Mouse (Mus musculus) limb, embryonic 14.5 days (tissue): ENCODE data around the gene Traf7. TPM values are rescaled to one million over a fixed set of nuclear protein-coding genes. Genes with fewer than 3 reads are reported as not detected.

Experiments
- ATAC-seq: fragments of 200-750 bp; cut with Nextera tagmentation; 2 replicates; pipeline ENCODE4 v1.8.0; 2017; ENCODE audit warnings: low read depth, moderate number of reproducible peaks, moderate TSS enrichment; ENCODE audit not compliant: low FRiP score
- DNase-seq: peaks from one replicate; pipeline ENCODE4 v3.0.0-alpha.2; 2015; ENCODE audit warnings: low spot score
- H3K27ac ChIP-seq: fragments of 300-500 bp; sonication (generic); replicated peaks from 2 replicates; pipeline ENCODE4 v1.5.1; 2014; ENCODE audit warnings: low read depth, mild to moderate bottlenecking, low read length, moderate library complexity, mixed read lengths
- H3K27me3 ChIP-seq: fragments of 300-500 bp; sonication (generic); 2 replicates; pipeline ENCODE4 v1.6.1; 2014; ENCODE audit warnings: low read length, mixed read lengths; ENCODE audit not compliant: control insufficient read depth, insufficient read depth
- H3K36me3 ChIP-seq: fragments of 300-500 bp; sonication (generic); 2 replicates; pipeline ENCODE4 v1.6.1; 2014; ENCODE audit warnings: mild to moderate bottlenecking, low read length, moderate library complexity, mixed read lengths; ENCODE audit not compliant: control insufficient read depth, insufficient read depth
- H3K4me1 ChIP-seq: fragments of 300-500 bp; sonication (generic); 2 replicates; pipeline ENCODE4 v1.6.1; 2014; ENCODE audit warnings: antibody characterized with exemption, low read length, mixed read lengths; ENCODE audit not compliant: control insufficient read depth, insufficient read depth
- H3K4me2 ChIP-seq: fragments of 300-500 bp; sonication (generic); replicated peaks from 2 replicates; pipeline ENCODE4 v1.6.1; 2014; ENCODE audit warnings: low read depth, mild to moderate bottlenecking, low read length, moderate library complexity; ENCODE audit not compliant: severe bottlenecking
- H3K4me3 ChIP-seq: fragments of 300-500 bp; sonication (generic); replicated peaks from 2 replicates; pipeline ENCODE4 v1.5.1; 2014; ENCODE audit warnings: low read length
- H3K9ac ChIP-seq: fragments of 300-500 bp; sonication (generic); 2 replicates; pipeline ENCODE4 v1.6.1; 2014; ENCODE audit warnings: mild to moderate bottlenecking, low read depth, low read length, moderate library complexity; ENCODE audit not compliant: severe bottlenecking
- H3K9me3 ChIP-seq: fragments of 300-500 bp; sonication (generic); 2 replicates; pipeline ENCODE4 v1.6.1; 2016; ENCODE audit warnings: low read length; ENCODE audit not compliant: control insufficient read depth
- POLR2A ChIP-seq: fragments of 200-500 bp; IDR thresholded peaks from 2 replicates; pipeline ENCODE4 v1.8.0; 2012; ENCODE audit warnings: inconsistent platforms, mild to moderate bottlenecking, moderate library complexity, borderline replicate concordance; ENCODE audit not compliant: insufficient read depth, insufficient read length; ENCODE audit errors: extremely low read depth
- WGBS: fragments of 180-500 bp; shearing (Covaris S2); extraction: QIAGEN DNeasy Blood & Tissue Kit; methylation state at CpG from one replicate; pipeline ENCODE4 v1.1.7; 2014; 5-methylcytosine and 5-hydroxymethylcytosine counted together
- polyA plus RNA-seq, 2 experiments: library from polyadenylated mRNA; depleted of rRNA in 1 of 2; stranded (reverse) in 1 of 2; unstranded in 1 of 2; fragments of >200 nt; fragmentation: Nextera tagmentation in 1 of 2; extraction: Ambion mirVana in 1 of 2; gene quantifications; 2 replicates each; pipeline versions ENCODE4 v1.2.1 to v1.2.3; 2012 to 2014

Traf7 gene
- polyA plus RNA-seq, 2 experiments, result 81.3 to 308 TPM

DNA sequence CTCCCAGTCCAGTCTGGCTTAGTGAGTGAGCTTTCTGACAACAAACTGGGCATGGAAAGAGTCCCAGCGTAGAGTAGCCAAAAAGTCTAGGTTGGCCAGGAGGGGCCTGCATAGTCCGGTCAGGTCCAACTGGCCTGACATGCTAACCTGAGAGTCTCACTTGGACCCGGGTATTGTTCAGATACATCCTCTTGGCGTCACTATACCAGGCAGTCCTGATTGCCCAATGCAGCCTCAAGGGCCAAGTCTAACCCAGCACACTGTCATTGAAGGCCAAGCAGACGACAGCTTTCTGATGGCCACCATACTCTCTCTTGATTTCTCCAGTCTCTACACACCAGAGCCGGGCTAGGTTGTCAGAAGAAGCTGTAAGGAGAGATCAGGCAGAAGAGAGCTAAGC, 52.2 kb downstream of the Traf7 start:
- Histone ChIP-seq H3K4me3 (no peak overlapping the region), H3K9me3 (no peaks in the 10 kb centered on the region), H3K36me3 (peaks cover 42% of the 10 kb centered on the region), H3K9ac (no peak overlapping the region), H3K4me1 (peaks cover 26% of the 10 kb centered on the region), H3K4me2 (no peak overlapping the region), H3K27me3 (no peaks in the 10 kb centered on the region), H3K27ac (no peak overlapping the region)
- WGBS, result 89% methylated on average over 6 of the region's 6 CpGs
- ATAC-seq, result no peak
- no peak for DNase-seq
- no peak for TF ChIP-seq POLR2A

DNA sequence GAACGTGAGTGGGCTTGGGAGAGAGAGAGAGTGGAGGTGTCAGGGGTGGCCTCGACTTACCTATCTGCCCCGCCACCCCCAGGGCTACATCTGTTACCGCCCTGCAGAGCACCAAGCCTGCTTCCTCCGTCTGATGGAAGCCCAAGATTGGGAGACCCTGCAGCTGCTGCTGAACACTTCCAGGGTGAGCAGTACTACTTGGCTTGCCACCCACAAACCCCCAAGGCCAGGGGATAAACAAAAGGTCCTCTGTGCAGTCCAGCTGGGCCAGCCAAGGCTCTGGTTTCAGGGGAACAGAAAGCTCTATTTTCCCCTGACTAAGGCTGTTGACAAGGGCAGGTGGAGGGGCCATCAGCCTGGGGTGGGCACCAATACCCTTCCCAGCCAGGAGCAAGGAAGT, 53.2 kb downstream of the Traf7 start:
- Histone ChIP-seq H3K27ac (no peak overlapping the region; the same call in 1 of the 2 replicates), H3K36me3 (peaks cover 42% of the 10 kb centered on the region), H3K4me2 (no peak overlapping the region), H3K27me3 (no peaks in the 10 kb centered on the region), H3K4me3 (no peak overlapping the region), H3K9me3 (no peaks in the 10 kb centered on the region), H3K9ac (no peak overlapping the region), H3K4me1 (peaks cover 26% of the 10 kb centered on the region)
- no peak for DNase-seq
- 90% methylated on average over 5 of the region's 5 CpGs for WGBS
- no peak for TF ChIP-seq POLR2A
- no peak for ATAC-seq

DNA sequence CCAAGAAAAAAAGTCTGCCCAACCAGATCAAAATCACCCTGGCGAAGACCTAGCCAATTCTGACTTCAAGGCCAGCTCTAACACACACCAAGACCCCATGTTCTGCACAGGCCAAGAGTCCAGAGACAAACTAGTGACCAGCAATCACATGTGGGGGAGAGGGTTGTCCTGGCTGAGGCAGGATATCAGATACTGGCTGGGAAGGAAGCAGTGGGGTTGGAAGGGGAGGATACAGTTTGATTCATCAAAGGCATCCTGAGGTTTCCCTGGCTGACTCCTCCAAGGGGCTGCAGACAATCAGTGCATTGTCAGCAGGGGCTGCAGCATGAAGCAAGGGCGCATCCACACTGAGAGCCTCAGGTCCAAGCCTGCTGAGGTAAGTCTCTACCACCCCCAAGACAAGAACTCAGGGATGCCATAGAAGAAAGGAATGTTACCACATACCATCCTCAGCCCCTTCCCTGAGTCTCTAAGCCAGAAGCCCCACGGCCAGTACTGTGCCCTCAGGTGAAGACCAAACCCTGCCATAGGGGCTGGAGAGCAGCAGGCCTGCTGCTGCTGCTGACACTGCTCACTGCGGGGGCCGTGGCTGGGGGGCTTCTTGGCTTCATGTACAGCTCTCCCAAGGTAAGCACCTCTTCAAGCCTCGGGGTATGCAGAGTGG, 54.0 kb downstream of the Traf7 start, which contains the start of gene Bricd5:
Gene Bricd5, plus strand, starts transcription at position 273 of the 664 bp plus-strand sequence.
- TF ChIP-seq POLR2A, result no peak
- Histone ChIP-seq H3K4me1 (peaks cover 26% of the 10 kb centered on the region), H3K4me2 (no peak within 1 kb of the TSS), H3K27me3 (no peaks in the 10 kb centered on the region), H3K36me3 (peaks cover 42% of the 10 kb centered on the region), H3K27ac (no peak within 1 kb of the TSS; the same call in 1 of the 2 replicates), H3K4me3 (no peak within 1 kb of the TSS), H3K9me3 (no peaks in the 10 kb centered on the region), H3K9ac (0 out of 2 replicates have a peak within 1 kb of the TSS, but pooled peaks have one; percentile 0)
- ATAC-seq, result no peak
- WGBS, result 78% methylated on average over 6 of the region's 6 CpGs
- no peak for DNase-seq

DNA sequence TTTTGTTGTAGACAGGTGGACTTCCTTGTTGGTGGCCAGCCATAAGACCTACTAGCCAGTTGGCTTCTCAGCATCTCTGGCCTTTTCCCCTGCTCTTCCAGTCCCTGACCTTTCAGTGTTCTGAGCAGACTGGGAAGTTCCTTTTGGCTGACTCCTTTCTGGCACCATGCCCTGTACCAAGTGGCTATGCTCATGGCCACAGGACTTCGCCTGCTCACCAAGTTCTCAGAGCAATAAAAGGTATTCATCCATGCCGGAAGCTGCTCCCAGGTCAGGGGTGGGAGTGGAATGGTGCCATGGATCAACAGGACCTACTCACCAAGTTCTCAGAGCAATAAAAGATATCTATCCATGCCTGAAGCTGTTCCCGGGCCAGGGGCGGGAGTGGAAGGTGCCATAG, 55.2 kb downstream of the Traf7 start:
- Histone ChIP-seq H3K4me2 (peak overlapping the region; percentile 98; the same call in 1 of the 2 replicates), H3K4me3 (0 out of 2 replicates have a peak overlapping the region, but pooled peaks have one; percentile 90), H3K27ac (no peak overlapping the region), H3K27me3 (no peaks in the 10 kb centered on the region), H3K9ac (peak overlapping the region; percentile 0; the same call in 1 of the 2 replicates), H3K9me3 (no peaks in the 10 kb centered on the region), H3K36me3 (peaks cover 42% of the 10 kb centered on the region), H3K4me1 (peaks cover 18% of the 10 kb centered on the region)
- 72% methylated on average over 4 of the region's 4 CpGs for WGBS
- no peak for DNase-seq
- TF ChIP-seq POLR2A, result no peak
- no peak for ATAC-seq

DNA sequence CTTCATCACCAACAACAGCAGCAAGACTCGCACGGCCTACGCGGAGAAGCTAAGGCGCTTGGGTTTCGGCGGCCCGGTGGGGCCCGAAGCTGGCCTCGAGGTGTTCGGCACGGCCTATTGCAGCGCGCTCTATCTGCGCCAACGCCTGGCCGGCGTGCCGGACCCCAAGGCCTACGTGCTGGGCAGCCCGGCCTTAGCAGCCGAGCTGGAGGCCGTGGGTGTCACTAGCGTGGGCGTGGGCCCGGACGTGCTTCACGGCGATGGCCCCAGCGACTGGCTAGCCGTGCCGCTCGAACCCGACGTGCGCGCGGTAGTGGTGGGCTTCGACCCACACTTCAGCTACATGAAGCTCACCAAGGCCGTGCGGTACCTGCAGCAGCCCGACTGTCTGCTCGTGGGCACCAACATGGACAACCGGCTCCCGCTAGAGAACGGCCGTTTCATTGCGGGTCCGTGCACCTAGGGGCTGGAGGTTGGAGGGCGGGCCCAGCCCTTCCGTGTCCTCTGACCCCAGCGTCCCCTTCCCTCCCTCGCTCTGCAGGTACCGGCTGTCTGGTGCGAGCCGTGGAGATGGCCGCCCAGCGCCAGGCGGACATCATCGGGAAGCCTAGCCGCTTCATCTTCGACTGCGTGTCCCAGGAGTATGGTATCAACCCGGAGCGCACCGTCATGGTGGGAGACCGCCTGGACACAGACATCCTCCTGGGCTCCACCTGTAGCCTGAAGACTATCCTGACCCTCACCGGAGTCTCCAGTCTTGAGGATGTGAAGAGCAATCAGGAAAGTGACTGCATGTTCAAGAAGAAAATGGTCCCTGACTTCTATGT, 56.8 kb downstream of the Traf7 start:
- H3K4me1 ChIP-seq, result peaks cover 18% of the 10 kb centered on the region
- peaks cover 29% of the 10 kb centered on the region for H3K36me3 ChIP-seq
- no peaks in the 10 kb centered on the region for H3K27me3 ChIP-seq
- H3K4me2 ChIP-seq, result peak overlapping the region; percentile 98
- H3K27ac ChIP-seq, result peak overlapping the region; percentile 63; the same call in 1 of the 2 replicates
- peak overlapping the region; percentile 77 for H3K9ac ChIP-seq
- TF ChIP-seq POLR2A, result no peak
- no peaks in the 10 kb centered on the region for H3K9me3 ChIP-seq
- WGBS, result 1% methylated on average over 68 of the region's 68 CpGs
- ATAC-seq, result peak; percentile 2; the same call in 1 of the 2 replicates
- H3K4me3 ChIP-seq, result peak overlapping the region; percentile 90
- no peak for DNase-seq
